Mouse (Mus musculus) embryonic fibroblast, embryonic 13.5 days (primary cell): ENCODE results near the gene Dis3l2.

Experiments
- CTCF ChIP-seq: IDR thresholded peaks from 2 replicates; pipeline ENCODE4 v1.5.1; 2011; ENCODE audit warnings: mild to moderate bottlenecking, control low read depth, low read length, moderate library complexity, borderline replicate concordance; ENCODE audit not compliant: insufficient read depth
- POLR2A ChIP-seq: IDR thresholded peaks from 2 replicates; pipeline ENCODE4 v1.6.1; 2011; ENCODE audit warnings: low read depth, mild to moderate bottlenecking, control low read depth, low read length, moderate library complexity

DNA sequence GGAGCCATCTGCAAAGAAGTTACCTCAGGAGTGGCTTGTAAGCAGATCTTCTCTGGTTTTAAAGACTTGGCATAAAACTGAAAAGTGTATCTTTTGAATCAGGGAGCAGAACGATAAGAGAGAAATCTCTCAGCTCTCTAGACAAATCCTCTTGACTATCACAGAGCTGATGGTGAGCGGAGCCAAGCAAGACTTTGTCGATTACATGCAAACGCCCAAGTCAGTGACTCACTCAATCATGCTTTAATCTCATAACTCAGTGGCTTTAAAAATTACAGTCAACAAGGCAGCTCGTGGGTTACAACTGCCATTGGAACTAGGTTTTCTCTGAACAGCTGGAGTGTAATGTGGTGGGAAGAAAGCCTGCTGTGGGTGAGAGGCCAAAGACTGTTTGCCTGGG is 297.8 kb downstream of the Dis3l2 start:
- TF ChIP-seq CTCF (no peak), POLR2A (no peak)
